ENCODE assay signal across 9 mouse cellular contexts in the genomic region with DNA sequence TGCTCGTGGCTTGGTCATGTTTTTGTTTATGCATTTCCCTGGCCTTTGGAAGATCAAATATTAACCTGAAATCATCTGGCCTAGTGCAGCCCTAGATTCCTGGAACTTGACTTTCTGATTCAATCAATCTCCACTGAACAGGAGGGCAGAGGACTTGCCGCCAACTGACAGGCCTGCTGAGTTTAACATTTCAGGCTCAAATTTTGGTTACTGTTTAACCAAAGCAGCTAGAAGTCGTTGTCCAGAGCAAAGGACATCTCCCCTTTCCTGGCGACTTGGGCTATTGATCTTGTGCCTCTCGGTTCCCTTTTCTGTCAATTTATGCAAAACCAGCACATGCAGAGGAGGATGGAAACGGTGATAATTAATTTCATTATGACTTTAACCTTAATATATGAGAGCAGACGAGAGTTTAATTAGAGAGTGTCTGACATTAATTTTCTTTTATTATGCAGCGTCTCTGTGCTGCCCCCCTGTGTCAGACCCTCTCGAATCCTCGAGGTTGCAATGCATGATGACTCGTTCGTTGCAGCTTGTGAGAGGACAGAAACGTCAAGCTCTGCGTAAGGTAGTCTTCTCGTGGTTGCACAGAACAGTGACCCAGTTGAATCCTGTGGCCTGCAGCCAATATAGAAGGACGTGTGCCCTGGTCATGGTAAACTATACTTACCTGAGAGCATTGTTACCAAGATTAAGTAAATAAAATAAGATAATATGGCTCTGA. TPM values are rescaled to one million over a fixed set of nuclear protein-coding genes. Genes with fewer than 3 reads are reported as not detected.
DNase-seq lines count a peak whose midpoint lies in the region; ATAC-seq and TF ChIP-seq lines count a peak whose summit lies in the region.
"Had no signal": no experiment of that assay in that cellular context is flagged by ENCODE, and none has a peak within 500 bp of the region (broad histone marks: within the 10 kb centered on the region; RNA-seq: fewer than 3 reads in every experiment).

No protein-coding gene starts in this region.

- H3K9ac ChIP-seq in kidney, embryonic 14.5 days (ENCODE audit: low read depth, low read length) = no peak overlapping the region
- H3K9ac ChIP-seq in midbrain, embryonic 16.5 days (ENCODE audit: low read depth, low read length) = no peak overlapping the region

- H3K9me3 ChIP-seq in kidney, embryonic 14.5 days (ENCODE audit: control insufficient read depth, low read length) = no peaks in the 10 kb centered on the region
- H3K9me3 ChIP-seq in midbrain, embryonic 16.5 days (replicated peaks; ENCODE audit: control insufficient read depth, low read length, poor library complexity, severe bottlenecking) = no peaks in the 10 kb centered on the region
- H3K9me3 ChIP-seq in limb, embryonic 10.5 days (replicated peaks) = no peaks in the 10 kb centered on the region

- no peaks in the 10 kb centered on the region for H3K4me1 ChIP-seq in kidney, embryonic 14.5 days (ENCODE audit: control insufficient read depth, insufficient read depth, low read length)
- no peaks in the 10 kb centered on the region for H3K4me1 ChIP-seq in midbrain, embryonic 16.5 days (ENCODE audit: control insufficient read depth, insufficient read depth, low read length)
- peaks cover 7% of the 10 kb centered on the region; the same call in 1 of the 2 replicates for H3K4me1 ChIP-seq in limb, embryonic 10.5 days

- peak in 1 of 2 experiments; percentile 11 for DNase-seq in layer of hippocampus, adult 2 months (ENCODE audit: low spot score in 2 of 2)
- no peak for DNase-seq in layer of hippocampus, adult 8-10 months (ENCODE audit: low spot score in 2 of 2)
- DNase-seq in embryo, embryonic 10.5 days (ENCODE audit: low spot score) = peak; percentile 24
- no peak for DNase-seq in ovary, postnatal 10 days (ENCODE audit: low spot score)
- DNase-seq in heart, adult 18-20 months = no peak
- no peak for DNase-seq in limb, embryonic 10.5 days (ENCODE audit: low spot score)

- H3K4me3 ChIP-seq in layer of hippocampus, adult 2 months = no peak overlapping the region
- no peak overlapping the region for H3K4me3 ChIP-seq in kidney, embryonic 14.5 days (ENCODE audit: low read length)
- H3K4me3 ChIP-seq in midbrain, embryonic 16.5 days (ENCODE audit: low read depth, low read length) = no peak overlapping the region
- no peak overlapping the region for H3K4me3 ChIP-seq in limb, embryonic 10.5 days
- H3K4me3 ChIP-seq: myocyte had no signal

- ATAC-seq in kidney, embryonic 14.5 days (ENCODE audit: low FRiP score, low TSS enrichment) = peak; percentile 72; the same call in 1 of the 2 replicates
- ATAC-seq in midbrain, embryonic 16.5 days = 0 out of 2 replicates have a peak, but pooled peaks have one; percentile 28

- H3K4me2 ChIP-seq in kidney, embryonic 14.5 days (replicated peaks; ENCODE audit: low read depth, low read length) = no peak overlapping the region
- no peak overlapping the region for H3K4me2 ChIP-seq in midbrain, embryonic 16.5 days (ENCODE audit: low read length)

- H3K36me3 ChIP-seq in kidney, embryonic 14.5 days (ENCODE audit: control insufficient read depth, insufficient read depth, low read length) = no peaks in the 10 kb centered on the region
- no peaks in the 10 kb centered on the region for H3K36me3 ChIP-seq in midbrain, embryonic 16.5 days (ENCODE audit: control insufficient read depth, insufficient read depth, low read length)
- no peaks in the 10 kb centered on the region for H3K36me3 ChIP-seq in limb, embryonic 10.5 days

- H3K27ac ChIP-seq in layer of hippocampus, adult 2 months = no peak overlapping the region
- H3K27ac ChIP-seq in kidney, embryonic 14.5 days (ENCODE audit: low read depth, low read length) = no peak overlapping the region
- H3K27ac ChIP-seq in midbrain, embryonic 16.5 days (ENCODE audit: low read length) = no peak overlapping the region
- H3K27ac ChIP-seq in limb, embryonic 10.5 days = no peak overlapping the region

- WGBS in kidney, embryonic 14.5 days = 45% methylated on average over 16 of the region's 16 CpGs
- WGBS in midbrain, embryonic 16.5 days = 51% methylated on average over 16 of the region's 16 CpGs
- WGBS in limb, embryonic 10.5 days = 68% methylated on average over 16 of the region's 16 CpGs

- TF ChIP-seq CTCF in layer of hippocampus, adult 2 months (conservative IDR thresholded peaks at IDR 0.05) = peak; percentile 69

- H3K27me3 ChIP-seq in kidney, embryonic 14.5 days (ENCODE audit: control insufficient read depth, insufficient read depth, low read length) = no peaks in the 10 kb centered on the region
- H3K27me3 ChIP-seq in midbrain, embryonic 16.5 days (ENCODE audit: control insufficient read depth, insufficient read depth, low read depth, low read length) = no peaks in the 10 kb centered on the region
- H3K27me3 ChIP-seq in limb, embryonic 10.5 days (ENCODE audit: low read depth, poor library complexity, severe bottlenecking) = no peaks in the 10 kb centered on the region

RNA-seq across cellular contexts. Expression of a gene that starts 37.7 kb away (rescaled TPM):
- total RNA-seq in layer of hippocampus, adult 2 months (2021) = under 1 TPM; 0.33 to 0.86 TPM
- total RNA-seq in layer of hippocampus, adult 8-10 months (2022) = under 1 TPM in 3 of 4 experiments, not detected in 1; 0.36 to 0.72 (median 0.43) TPM
- 23.6 and 32.4 TPM in 2 replicates for polyA plus RNA-seq in kidney, embryonic 14.5 days (2014; fragmentation: Nextera tagmentation; extraction: Ambion mirVana)
- 4.3 and 4.8 TPM in 2 replicates for polyA plus RNA-seq in midbrain, embryonic 16.5 days (2015; fragmentation: Nextera tagmentation; extraction: Ambion mirVana)
- total RNA-seq in heart, adult 18-20 months (2021) = 1 to 10 TPM in 1 of 2 experiments, under 1 TPM in 1; 0.87 to 1.6 TPM
- polyA plus RNA-seq in limb, embryonic 10.5 days (2016; fragmentation: Nextera tagmentation; extraction: Ambion mirVana) = 44.7 and 46.6 TPM in 2 replicates
